Mouse (Mus musculus): ENCODE results near the gene Nup85. TPM values are rescaled to one million over a fixed set of nuclear protein-coding genes. Genes with fewer than 3 reads are reported as not detected.

Nup85 gene
- polyA plus RNA-seq, 1 experiment, result 41.8 TPM

GRCm38 (mm10) chr11:115616893-115617292 lies 52.7 kb downstream of the Nup85 start:
- 85% methylated on average over 6 of the region's 6 CpGs for WGBS
- H3K4me1 ChIP-seq (ENCODE audit: control insufficient read depth, insufficient read depth, low read length), result peaks cover 4% of the 10 kb centered on the region
- TF ChIP-seq CTCF (IDR thresholded peaks at IDR 0.05; ENCODE audit: insufficient read depth, low read length) (no peak), POLR2A (IDR thresholded peaks at IDR 0.05; ENCODE audit: borderline replicate concordance, extremely low read depth, low read depth, low read length) (no peak)
- no peak for DNase-seq
- H3K4me3 ChIP-seq (replicated peaks; ENCODE audit: extremely low read depth, low read depth, low read length), result no peak overlapping the region

GRCm38 (mm10) chr11:115618001-115618400 lies 53.8 kb downstream of the Nup85 start:
- DNase-seq, result no peak
- Histone ChIP-seq H3K4me1 (ENCODE audit: control insufficient read depth, insufficient read depth, low read length) (0 out of 2 replicates have a peak, but pooled peaks cover 3% of the 10 kb centered on the region), H3K4me3 (replicated peaks; ENCODE audit: extremely low read depth, low read depth, low read length) (no peak overlapping the region)
- TF ChIP-seq POLR2A (IDR thresholded peaks at IDR 0.05; ENCODE audit: borderline replicate concordance, extremely low read depth, low read depth, low read length) (no peak), CTCF (IDR thresholded peaks at IDR 0.05; ENCODE audit: insufficient read depth, low read length) (no peak)
- WGBS, result 84% methylated on average over 2 of the region's 2 CpGs

- no peak for DNase-seq
- WGBS, result 86% methylated on average over 16 of the region's 16 CpGs
- H3K4me1 ChIP-seq (ENCODE audit: control insufficient read depth, insufficient read depth, low read length), result no peaks in the 10 kb centered on the region
- H3K4me3 ChIP-seq (replicated peaks; ENCODE audit: extremely low read depth, low read depth, low read length), result no peak overlapping the region
- TF ChIP-seq CTCF (IDR thresholded peaks at IDR 0.05; ENCODE audit: insufficient read depth, low read length), result no peak
- no peak for TF ChIP-seq POLR2A (IDR thresholded peaks at IDR 0.05; ENCODE audit: borderline replicate concordance, extremely low read depth, low read depth, low read length)
Measured at GRCm38 (mm10) chr11:115618732-115619516, 54.7 kb downstream of the Nup85 start.

- no peak overlapping the region for H3K4me3 ChIP-seq (replicated peaks; ENCODE audit: extremely low read depth, low read depth, low read length)
- TF ChIP-seq POLR2A (IDR thresholded peaks at IDR 0.05; ENCODE audit: borderline replicate concordance, extremely low read depth, low read depth, low read length) (no peak), CTCF (IDR thresholded peaks at IDR 0.05; ENCODE audit: insufficient read depth, low read length) (no peak)
- no peaks in the 10 kb centered on the region for H3K4me1 ChIP-seq (ENCODE audit: control insufficient read depth, insufficient read depth, low read length)
- 93% methylated on average over 7 of the region's 7 CpGs for WGBS
- no peak for DNase-seq
Measured at GRCm38 (mm10) chr11:115619949-115620348, 55.7 kb downstream of the Nup85 start.

GRCm38 (mm10) chr11:115623487-115624070 lies 59.3 kb downstream of the Nup85 start:
- no peak overlapping the region for H3K4me3 ChIP-seq (replicated peaks; ENCODE audit: extremely low read depth, low read depth, low read length)
- TF ChIP-seq POLR2A (IDR thresholded peaks at IDR 0.05; ENCODE audit: borderline replicate concordance, extremely low read depth, low read depth, low read length) (no peak), CTCF (IDR thresholded peaks at IDR 0.05; ENCODE audit: insufficient read depth, low read length) (peak; percentile 44)
- H3K4me1 ChIP-seq (ENCODE audit: control insufficient read depth, insufficient read depth, low read length), result 0 out of 2 replicates have a peak, but pooled peaks cover 2% of the 10 kb centered on the region
- whole genome bisulfite sequencing, result 71% methylated on average over 9 of the region's 9 CpGs
- no peak for DNase-seq

- H3K4me3 ChIP-seq (replicated peaks; ENCODE audit: extremely low read depth, low read depth, low read length), result no peak overlapping the region
- H3K4me1 ChIP-seq (ENCODE audit: control insufficient read depth, insufficient read depth, low read length), result 0 out of 2 replicates have a peak, but pooled peaks cover 2% of the 10 kb centered on the region
- DNase-seq, result no peak
- WGBS, result 69% methylated on average over 9 of the region's 9 CpGs
- no peak for TF ChIP-seq CTCF (IDR thresholded peaks at IDR 0.05; ENCODE audit: insufficient read depth, low read length)
- no peak for TF ChIP-seq POLR2A (IDR thresholded peaks at IDR 0.05; ENCODE audit: borderline replicate concordance, extremely low read depth, low read depth, low read length)
Measured at GRCm38 (mm10) chr11:115625877-115626276, 61.6 kb downstream of the Nup85 start.

- DNase-seq, result no peak
- H3K4me1 ChIP-seq (ENCODE audit: control insufficient read depth, insufficient read depth, low read length), result 0 out of 2 replicates have a peak, but pooled peaks cover 2% of the 10 kb centered on the region
- TF ChIP-seq POLR2A (IDR thresholded peaks at IDR 0.05; ENCODE audit: borderline replicate concordance, extremely low read depth, low read depth, low read length) (no peak), CTCF (IDR thresholded peaks at IDR 0.05; ENCODE audit: insufficient read depth, low read length) (no peak)
- WGBS, result 45% methylated on average over 11 of the region's 11 CpGs
- no peak overlapping the region for H3K4me3 ChIP-seq (replicated peaks; ENCODE audit: extremely low read depth, low read depth, low read length)
Measured at GRCm38 (mm10) chr11:115626824-115627616, 62.8 kb downstream of the Nup85 start.

GRCm38 (mm10) chr11:115627705-115628464 lies 63.7 kb downstream of the Nup85 start, which contains the start of gene Slc25a19:
Gene Slc25a19 (minus strand): TSS chr11:115628295.
- WGBS, result under 1% methylated on average over 47 of the region's 47 CpGs
- Histone ChIP-seq H3K4me1 (ENCODE audit: control insufficient read depth, insufficient read depth, low read length) (0 out of 2 replicates have a peak, but pooled peaks cover 2% of the 10 kb centered on the region), H3K4me3 (replicated peaks; ENCODE audit: extremely low read depth, low read depth, low read length) (peak within 1 kb of the TSS; percentile 86)
- TF ChIP-seq POLR2A (IDR thresholded peaks at IDR 0.05; ENCODE audit: borderline replicate concordance, extremely low read depth, low read depth, low read length) (peak; percentile 78; the same call in 1 of the 2 replicates), CTCF (IDR thresholded peaks at IDR 0.05; ENCODE audit: insufficient read depth, low read length) (no peak)
- DNase-seq, result peak; percentile 99
